Mouse (Mus musculus) bone marrow, adult 2 months (tissue): ENCODE measurements around the gene Tigd4.

ENCODE experiments used
- CTCF ChIP-seq: fragments of 200-500 bp; IDR thresholded peaks from 2 replicates; pipeline ENCODE4 v1.5.1; 2011; ENCODE audit warnings: low read length, control low read depth; ENCODE audit not compliant: control insufficient read depth, insufficient read depth
- POLR2A ChIP-seq: fragments of 200-500 bp; IDR thresholded peaks from 2 replicates; pipeline ENCODE4 v1.6.1; 2011; ENCODE audit warnings: low read depth, mild to moderate bottlenecking, control low read depth, low read length, borderline replicate concordance; ENCODE audit not compliant: control insufficient read depth

DNA sequence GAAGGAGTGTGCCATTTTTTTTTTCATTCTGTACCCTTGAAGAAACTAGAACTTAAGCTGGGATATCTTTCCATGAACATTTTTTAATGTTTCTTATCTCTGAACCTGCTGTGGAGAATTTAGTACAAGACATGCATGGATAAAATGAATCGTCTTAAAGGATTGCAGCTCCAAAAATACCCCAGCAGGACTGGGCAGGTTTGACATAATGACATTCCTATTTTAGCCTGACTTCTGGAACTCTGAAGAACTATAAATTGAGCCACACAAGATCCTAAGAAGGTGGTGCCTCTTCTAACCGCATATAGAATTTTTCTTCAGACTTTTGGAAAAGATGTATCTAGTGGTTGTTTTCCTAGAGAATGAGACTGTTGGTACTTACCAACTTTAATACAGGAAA, at the start of gene Tigd4:
- TF ChIP-seq POLR2A (no peak), CTCF (no peak)
